Mouse (Mus musculus): ENCODE measurements around the gene Tmem252.

- TF ChIP-seq ZNF384 (IDR thresholded peaks at IDR 0.05; ENCODE audit: low read depth, low read length) = no peak
- TF ChIP-seq HCFC1 (IDR thresholded peaks at IDR 0.05; ENCODE audit: borderline replicate concordance, insufficient read depth, low read length) = no peak
These were observed 2.6 kb downstream of the Tmem252 start for GRCm38 (mm10) chr19:24676429-24676828.

Measured in ES-E14 (cell line).